Mouse (Mus musculus): Measurements from ENCODE around the gene Oxnad1.

DNA sequence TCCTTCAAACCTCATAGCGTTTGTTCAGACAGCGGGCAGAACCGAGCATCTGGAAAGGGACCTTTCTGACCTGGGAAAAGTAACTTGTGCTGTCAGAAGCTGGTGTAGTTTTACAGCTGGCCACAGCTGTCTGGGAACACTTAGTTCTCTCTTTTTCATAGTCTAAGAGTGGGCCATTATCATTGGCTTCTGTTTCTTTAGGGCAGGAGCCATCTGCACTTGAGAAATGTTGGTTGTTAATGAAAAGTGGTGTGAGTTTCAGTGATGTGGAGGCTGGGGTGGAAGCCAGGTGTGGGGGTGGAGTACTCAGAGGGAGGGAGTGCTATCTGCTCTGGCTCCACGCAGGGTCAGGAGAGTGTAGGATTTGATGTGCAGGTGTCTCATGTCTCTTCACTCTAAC, 6.0 kb downstream of the Oxnad1 start:
- TF ChIP-seq POLR2A (IDR thresholded peaks at IDR 0.05; ENCODE audit: borderline replicate concordance, extremely low read depth, insufficient read depth, insufficient read length, poor library complexity, severe bottlenecking) = no peak
- no peak for TF ChIP-seq CTCF (IDR thresholded peaks at IDR 0.05; ENCODE audit: borderline replicate concordance, extremely low read depth, insufficient read depth, insufficient read length)
